Mouse (Mus musculus) embryo, embryonic 9.5 days (tissue): ENCODE data around the gene Crk.

Experiments used
- DNase-seq: peaks from one replicate; pipeline ENCODE4 v3.0.0-alpha.2; 2017; ENCODE audit errors: extremely low spot score

The Crk gene

GRCm38 (mm10) chr11:75738477-75738821 is 59.4 kb downstream of the Crk start:
- DNase-seq, result no peak

GRCm38 (mm10) chr11:75740204-75740603 is 61.1 kb downstream of the Crk start:
- DNase-seq, result no peak

GRCm38 (mm10) chr11:75741615-75742014 is 62.6 kb downstream of the Crk start:
- no peak for DNase-seq

GRCm38 (mm10) chr11:75744761-75745160 is 65.7 kb downstream of the Crk start:
- no peak for DNase-seq

GRCm38 (mm10) chr11:75750537-75750936 is 71.5 kb downstream of the Crk start:
- no peak for DNase-seq

- DNase-seq, result no peak
Measured at GRCm38 (mm10) chr11:75751082-75751481, 72.0 kb downstream of the Crk start.
